Mouse (Mus musculus) neutrophil, adult 65 days (primary cell): Measurements from ENCODE around the gene Cep55. TPM values are rescaled to one million over a fixed set of nuclear protein-coding genes. Genes with fewer than 3 reads are reported as not detected.

Experiments used
- total RNA-seq: library from RNA; stranded (reverse); gene quantifications from 2 replicates; pipeline ENCODE4 v1.2.4, GENCODE M21; 2023

Cep55 gene
- 14.7 and 17.0 TPM in 2 replicates for total RNA-seq

GRCm38 (mm10) chr19:38054720-38055192 is at the start of gene Cep55:
Gene Cep55 (plus strand): TSS chr19:38055011.

DNA sequence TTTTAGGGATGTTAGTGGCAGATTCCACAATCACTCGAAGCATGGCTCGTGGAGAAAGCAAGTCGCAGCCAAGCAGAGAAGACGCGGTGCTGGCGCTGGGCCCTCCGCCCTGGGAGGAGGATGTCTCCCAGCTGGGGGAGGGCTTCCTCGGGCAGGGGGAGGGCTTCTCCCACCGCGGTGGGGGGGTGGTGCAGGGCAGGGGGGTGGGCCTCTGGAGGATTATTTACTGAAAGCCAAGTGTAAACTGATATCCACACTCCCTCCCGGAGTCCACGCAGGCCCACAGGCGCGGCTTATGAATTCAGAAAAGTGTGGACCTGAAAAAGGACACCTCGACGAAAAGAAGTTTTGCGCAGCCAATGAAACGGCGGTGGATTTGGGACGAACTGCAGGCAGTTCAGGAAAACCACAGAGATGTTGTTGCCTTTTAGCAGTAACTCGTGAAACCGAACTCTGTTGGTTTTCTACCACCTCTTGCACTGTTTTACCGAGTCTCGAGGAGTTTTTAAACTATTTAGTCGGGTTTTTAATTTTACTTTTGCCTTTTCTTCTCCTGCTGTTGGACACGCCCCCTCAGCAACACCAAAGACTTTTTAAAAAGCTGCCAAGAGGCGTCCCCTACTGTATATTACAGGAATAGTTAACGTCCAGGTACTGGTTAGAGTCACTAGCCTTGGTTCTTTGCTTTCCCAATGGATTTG is 11.4 kb upstream of the Cep55 start, which contains the start of gene Myof:
Myof (minus strand) TSS at position 297 of the 701 bp plus-strand sequence.

GRCm38 (mm10) chr19:38096858-38097758 is 42.3 kb downstream of the Cep55 start, which contains the start of gene Ffar4:
Gene Ffar4 (plus strand): TSS chr19:38097071.

Other genes with a start within 250 kb of the Cep55 start
- gene Myof, start 11.4 kb upstream of the Cep55 start, total RNA-seq = 14.0 and 14.5 TPM in 2 replicates
- 0.39 TPM in 1 of 2 replicates, not detected in the other for gene Ffar4, start 42.1 kb downstream of the Cep55 start, total RNA-seq
- gene Rbp4, start 70.3 kb downstream of the Cep55 start, total RNA-seq = not detected in 2 replicates
- gene Pde6c, start 77.8 kb downstream of the Cep55 start, total RNA-seq = not detected in 2 replicates
- gene Fra10ac1, start 169.1 kb downstream of the Cep55 start, total RNA-seq = 5.2 and 5.4 TPM in 2 replicates
- gene Lgi1, start 209.5 kb downstream of the Cep55 start, total RNA-seq = not detected in 2 replicates